Mouse (Mus musculus) CH12.LX (cell line): ENCODE measurements around the gene Zfp51. TPM values are rescaled to one million over a fixed set of nuclear protein-coding genes. Genes with fewer than 3 reads are reported as not detected.

Source experiments
- DNase-seq: peaks from one replicate; pipeline ENCODE4 v3.0.0-alpha.2; 2013; ENCODE audit errors: extremely low read depth
- H3K27ac ChIP-seq: 2 replicates; pipeline ENCODE4 v1.5.1; 2012; ENCODE audit warnings: low read depth, mild to moderate bottlenecking, control low read depth, moderate library complexity; ENCODE audit not compliant: insufficient read depth
- H3K27me3 ChIP-seq: replicated peaks from 2 replicates; pipeline ENCODE3; 2012; ENCODE audit warnings: inconsistent platforms
- H3K36me3 ChIP-seq, 2 experiments: replicated peaks in 1 of 2; 2 replicates each; pipeline versions ENCODE3 to v1.6.1; 2012; ENCODE audit warnings: inconsistent platforms in 1 of 2, low read length in 1 of 2, mild to moderate bottlenecking in 1 of 2, mixed read lengths in 1 of 2, moderate library complexity in 1 of 2; ENCODE audit not compliant: control insufficient read depth in 1 of 2, insufficient read depth in 1 of 2
- H3K4me1 ChIP-seq, 2 experiments: 2 replicates each; pipeline ENCODE4 v1.6.1; 2012; ENCODE audit warnings: inconsistent platforms in 1 of 2, moderate library complexity in 1 of 2; ENCODE audit not compliant: insufficient read depth in 2 of 2, control insufficient read depth in 1 of 2
- H3K4me2 ChIP-seq: 2 replicates; pipeline ENCODE4 v1.6.1; 2012; ENCODE audit warnings: low read depth, mild to moderate bottlenecking, control low read depth; ENCODE audit not compliant: poor library complexity, insufficient read depth, severe bottlenecking
- H3K4me3 ChIP-seq, 3 experiments: fragments of 150-350 bp in 1 of 3; sonication (generic) in 1 of 3; replicated peaks in 1 of 3; 2 replicates each; pipeline versions ENCODE3 to v1.5.1; 2011 to 2012; ENCODE audit warnings: low read depth in 2 of 3, low read length in 2 of 3, mild to moderate bottlenecking in 2 of 3, moderate library complexity in 2 of 3, control low read depth in 1 of 3, improper control_type of control experiment in 1 of 3, inconsistent platforms in 1 of 3, mixed read lengths in 1 of 3; ENCODE audit not compliant: poor library complexity in 1 of 3
- H3K79me2 ChIP-seq: replicated peaks from 2 replicates; pipeline ENCODE4 v1.6.1; 2012; ENCODE audit warnings: mild to moderate bottlenecking, moderate library complexity; ENCODE audit not compliant: control insufficient read depth, poor library complexity, insufficient read depth, severe bottlenecking; ENCODE audit errors: extremely low read depth
- H3K9ac ChIP-seq: 2 replicates; pipeline ENCODE4 v1.6.1; 2012; ENCODE audit warnings: low read depth, mild to moderate bottlenecking, control low read depth, moderate library complexity; ENCODE audit not compliant: insufficient read depth
- H3K9me3 ChIP-seq: replicated peaks from 2 replicates; pipeline ENCODE3; 2012; ENCODE audit warnings: low read length, inconsistent platforms, mixed read lengths
- BHLHE40 ChIP-seq: IDR thresholded peaks from 2 replicates; pipeline ENCODE4 v1.6.1; 2011; ENCODE audit warnings: mild to moderate bottlenecking, low read depth, low read length, improper control_type of control experiment
- CHD1 ChIP-seq: IDR thresholded peaks from 2 replicates; pipeline ENCODE4 v1.6.1; 2012; ENCODE audit warnings: low read depth, low read length, improper control_type of control experiment, inconsistent platforms
- CHD2 ChIP-seq: IDR thresholded peaks from 2 replicates; pipeline ENCODE4 v1.6.1; 2011; ENCODE audit warnings: low read length, improper control_type of control experiment
- CTCF ChIP-seq, 2 experiments: IDR thresholded peaks in 1 of 2; conservative IDR thresholded peaks in 1 of 2; 2 replicates each; pipeline ENCODE4 v1.5.1; 2011 to 2012; ENCODE audit warnings: low read depth in 2 of 2, low read length in 2 of 2, improper control_type of control experiment in 1 of 2, inconsistent platforms in 1 of 2, mild to moderate bottlenecking in 1 of 2, moderate library complexity in 1 of 2
- E2F4 ChIP-seq: IDR thresholded peaks from 2 replicates; pipeline ENCODE4 v1.6.1; 2011; ENCODE audit warnings: low read depth, low read length, improper control_type of control experiment; ENCODE audit not compliant: insufficient replicate concordance
- ELF1 ChIP-seq: IDR thresholded peaks from 2 replicates; pipeline ENCODE4 v1.6.1; 2014; ENCODE audit warnings: low read depth, mild to moderate bottlenecking, inconsistent platforms, low read length, improper control_type of control experiment
- EP300 ChIP-seq: IDR thresholded peaks from 2 replicates; pipeline ENCODE4 v1.6.1; 2011; ENCODE audit warnings: low read length, improper control_type of control experiment
- ETS1 ChIP-seq: conservative IDR thresholded peaks from 2 replicates; pipeline ENCODE4 v1.6.1; 2012; ENCODE audit warnings: low read depth, mild to moderate bottlenecking, inconsistent platforms, low read length, improper control_type of control experiment, moderate library complexity
- GABPA ChIP-seq: IDR thresholded peaks from 2 replicates; pipeline ENCODE4 v1.6.1; 2012; ENCODE audit warnings: low read depth, low read length, improper control_type of control experiment, inconsistent platforms; ENCODE audit not compliant: insufficient replicate concordance
- HCFC1 ChIP-seq: IDR thresholded peaks from 2 replicates; pipeline ENCODE4 v1.6.1; 2012; ENCODE audit warnings: low read depth, mild to moderate bottlenecking, inconsistent platforms, low read length, improper control_type of control experiment
- IRF4 ChIP-seq: IDR thresholded peaks from 2 replicates; pipeline ENCODE4 v1.6.1; 2014; ENCODE audit warnings: low read depth, mild to moderate bottlenecking, inconsistent platforms, low read length, improper control_type of control experiment
- JUN ChIP-seq: IDR thresholded peaks from 2 replicates; pipeline ENCODE4 v1.6.1; 2011; ENCODE audit warnings: low read depth, mild to moderate bottlenecking, low read length, improper control_type of control experiment, moderate library complexity; ENCODE audit not compliant: insufficient read depth
- JUND ChIP-seq: conservative IDR thresholded peaks from 2 replicates; pipeline ENCODE4 v1.6.1; 2011; ENCODE audit warnings: low read depth, low read length, improper control_type of control experiment
- KAT2A ChIP-seq: IDR thresholded peaks from 2 replicates; pipeline ENCODE4 v1.6.1; 2012; ENCODE audit warnings: low read length, improper control_type of control experiment, inconsistent platforms; ENCODE audit not compliant: insufficient replicate concordance
- MAFK ChIP-seq: IDR thresholded peaks from 2 replicates; pipeline ENCODE4 v1.6.1; 2011; ENCODE audit warnings: low read length, improper control_type of control experiment; ENCODE audit not compliant: insufficient replicate concordance
- MAX ChIP-seq: IDR thresholded peaks from 2 replicates; pipeline ENCODE4 v1.6.1; 2011; ENCODE audit warnings: low read length, improper control_type of control experiment
- MAZ ChIP-seq: IDR thresholded peaks from 2 replicates; pipeline ENCODE4 v1.6.1; 2012; ENCODE audit warnings: low read depth, mild to moderate bottlenecking, inconsistent platforms, low read length, improper control_type of control experiment, moderate library complexity
- MEF2A ChIP-seq: IDR thresholded peaks from 2 replicates; pipeline ENCODE4 v1.6.1; 2014; ENCODE audit warnings: low read depth, mild to moderate bottlenecking, inconsistent platforms, low read length, improper control_type of control experiment, borderline replicate concordance
- MXI1 ChIP-seq: IDR thresholded peaks from 2 replicates; pipeline ENCODE4 v1.6.1; 2011; ENCODE audit warnings: mild to moderate bottlenecking, low read depth, low read length, improper control_type of control experiment
- MYC ChIP-seq: IDR thresholded peaks from 2 replicates; pipeline ENCODE4 v1.6.1; 2011; ENCODE audit warnings: low read depth, mild to moderate bottlenecking, improper control_type of control experiment, low read length
- NELFE ChIP-seq: IDR thresholded peaks from 2 replicates; pipeline ENCODE4 v1.6.1; 2011; ENCODE audit warnings: low read depth, low read length, improper control_type of control experiment
- NRF1 ChIP-seq: IDR thresholded peaks from 2 replicates; pipeline ENCODE4 v1.6.1; 2014; ENCODE audit warnings: low read depth, mild to moderate bottlenecking, inconsistent platforms, low read length, improper control_type of control experiment, moderate library complexity
- PAX5 ChIP-seq: IDR thresholded peaks from 2 replicates; pipeline ENCODE4 v1.6.1; 2012; ENCODE audit warnings: low read length, inconsistent platforms, mixed read lengths
- POLR2A ChIP-seq: IDR thresholded peaks from 2 replicates; pipeline ENCODE4 v1.6.1; 2011; ENCODE audit warnings: low read depth, mild to moderate bottlenecking, improper control_type of control experiment, low read length
- POLR2AphosphoS2 ChIP-seq: IDR thresholded peaks from 2 replicates; pipeline ENCODE4 v1.6.1; 2011; ENCODE audit warnings: low read depth, low read length, improper control_type of control experiment
- RAD21 ChIP-seq: IDR thresholded peaks from 2 replicates; pipeline ENCODE4 v1.6.1; 2011; ENCODE audit warnings: low read depth, mild to moderate bottlenecking, low read length, improper control_type of control experiment, moderate library complexity
- RCOR1 ChIP-seq: conservative IDR thresholded peaks from 2 replicates; pipeline ENCODE4 v1.6.1; 2012; ENCODE audit warnings: low read depth, mild to moderate bottlenecking, inconsistent platforms, low read length, improper control_type of control experiment
- SIN3A ChIP-seq: IDR thresholded peaks from 2 replicates; pipeline ENCODE4 v1.6.1; 2012; ENCODE audit warnings: low read length, improper control_type of control experiment, inconsistent platforms
- SMC3 ChIP-seq: IDR thresholded peaks from 2 replicates; pipeline ENCODE4 v1.6.1; 2011; ENCODE audit warnings: low read depth, low read length, improper control_type of control experiment
- TBP ChIP-seq: conservative IDR thresholded peaks from 2 replicates; pipeline ENCODE4 v1.6.1; 2011; ENCODE audit warnings: low read depth, low read length, improper control_type of control experiment
- TCF12 ChIP-seq: IDR thresholded peaks from 2 replicates; pipeline ENCODE4 v1.6.1; 2014; ENCODE audit warnings: low read depth, mild to moderate bottlenecking, inconsistent platforms, low read length, improper control_type of control experiment
- UBTF ChIP-seq: IDR thresholded peaks from 2 replicates; pipeline ENCODE4 v1.6.1; 2012; ENCODE audit warnings: low read depth, mild to moderate bottlenecking, inconsistent platforms, low read length, improper control_type of control experiment, moderate library complexity
- USF1 ChIP-seq: IDR thresholded peaks from 2 replicates; pipeline ENCODE4 v1.6.1; 2014; ENCODE audit warnings: low read depth, mild to moderate bottlenecking, inconsistent platforms, low read length, improper control_type of control experiment
- USF2 ChIP-seq: conservative IDR thresholded peaks from 2 replicates; pipeline ENCODE4 v1.6.1; 2011; ENCODE audit warnings: low read depth, low read length, improper control_type of control experiment
- ZC3H11A ChIP-seq: IDR thresholded peaks from 2 replicates; pipeline ENCODE4 v1.6.1; 2012; ENCODE audit warnings: low read depth, mild to moderate bottlenecking, inconsistent platforms, low read length, improper control_type of control experiment
- ZKSCAN1 ChIP-seq: IDR thresholded peaks from 2 replicates; pipeline ENCODE4 v1.6.1; 2012; ENCODE audit warnings: low read depth, inconsistent platforms, low read length, improper control_type of control experiment, borderline replicate concordance
- ZMIZ1 ChIP-seq: IDR thresholded peaks from 2 replicates; pipeline ENCODE4 v1.6.1; 2012; ENCODE audit warnings: low read depth, mild to moderate bottlenecking, inconsistent platforms, low read length, improper control_type of control experiment
- ZNF384 ChIP-seq: IDR thresholded peaks from 2 replicates; pipeline ENCODE4 v1.6.1; 2012; ENCODE audit warnings: low read depth, low read length, improper control_type of control experiment, inconsistent platforms
- dilution Hi-C: fragments of 300-500 bp; cut with MboI; formaldehyde crosslinking; loops from 2 replicates; pipeline ENCODE4 v1.14.3; 2020; ENCODE audit warnings: low sequenced_read_pairs; ENCODE audit not compliant: extremely low pct_unique_long_range_greater_than_20kb, extremely low pct_ligation_motif_present
- in situ Hi-C: fragments of 300-500 bp; cut with MboI; formaldehyde crosslinking; loops from 3 replicates; pipeline ENCODE4 v1.14.3; 2019; ENCODE audit warnings: low sequenced_read_pairs, low pct_ligation_motif_present, low pct_unique_long_range_greater_than_20kb, mixed read lengths
- polyA plus RNA-seq: library from polyadenylated mRNA; unstranded; fragments of >175 nt; gene quantifications from 2 replicates; pipeline ENCODE4 v1.2.1, GENCODE M21; 2012; ENCODE audit warnings: low read depth; ENCODE audit not compliant: insufficient read length
- total RNA-seq, 2 experiments: library from RNA; depleted of rRNA; stranded (reverse); fragments of 300-350 nt in 1 of 2; fragments of >200 nt in 1 of 2; gene quantifications; 2 replicates each; pipeline ENCODE4 v1.2.3; 2012 to 2014

Zfp51 gene
- total and polyA plus RNA-seq, 3 experiments = 4.5 to 16.7 (median 6.1) TPM

- Histone ChIP-seq H3K4me2 (peak within 1 kb of the TSS; percentile 98), H3K9me3 (no peaks in the 10 kb centered on the region), H3K9ac (peak within 1 kb of the TSS; percentile 90), H3K27me3 (no peaks in the 10 kb centered on the region), H3K27ac (peak within 1 kb of the TSS; percentile 76), H3K36me3 (peaks cover 0 to 8% of the 10 kb centered on the region in 2 experiments), H3K4me1 (peaks cover 5 to 20% of the 10 kb centered on the region in 2 experiments; a peak in 3 of 4 replicates), H3K4me3 (peak within 1 kb of the TSS; percentile 63 to 73 (median 65)), H3K79me2 (peaks cover 9% of the 10 kb centered on the region)
- dilution Hi-C loops = no loop called here
- peak; percentile 16 for TF ChIP-seq ZC3H11A
- no peak for TF ChIP-seq ETS1
- TF ChIP-seq USF2 = no peak
- TF ChIP-seq IRF4 = 0 out of 2 replicates have a peak, but pooled peaks have one; percentile 26
- no peak for TF ChIP-seq USF1
- peak; percentile 82 for TF ChIP-seq TBP
- no peak for TF ChIP-seq NRF1
- peak; percentile 52 for TF ChIP-seq BHLHE40
- peak; percentile 43 to 93; a peak in 3 of 4 replicates for TF ChIP-seq CTCF (conservative IDR thresholded peaks at IDR 0.05 in 1 of 2, IDR thresholded peaks at IDR 0.05 in 1 of 2; ENCODE audit: low read depth in 2 of 2, low read length in 2 of 2)
- TF ChIP-seq UBTF = no peak
- TF ChIP-seq ZKSCAN1 = no peak
- no peak for TF ChIP-seq GABPA
- peak; percentile 79 for TF ChIP-seq ELF1
- TF ChIP-seq NELFE = peak; percentile 90
- TF ChIP-seq MAZ = no peak; the same call in 1 of the 2 replicates
- TF ChIP-seq POLR2A = peak; percentile 89
- no peak; the same call in 1 of the 2 replicates for TF ChIP-seq CHD2
- no peak for TF ChIP-seq RCOR1
- TF ChIP-seq KAT2A = no peak
- no peak for TF ChIP-seq POLR2AphosphoS2
- TF ChIP-seq E2F4 = no peak
- TF ChIP-seq SIN3A = peak; percentile 82
- no peak for TF ChIP-seq CHD1
- TF ChIP-seq MAX = peak; percentile 69
- no peak for TF ChIP-seq PAX5
- no peak for TF ChIP-seq MAFK
- peak; percentile 80 for TF ChIP-seq SMC3
- no peak for TF ChIP-seq JUND
- no peak for TF ChIP-seq EP300
- 0 out of 2 replicates have a peak, but pooled peaks have one; percentile 74 for TF ChIP-seq MYC
- TF ChIP-seq HCFC1 = peak; percentile 70
- no peak for TF ChIP-seq MEF2A
- TF ChIP-seq JUN = no peak
- TF ChIP-seq TCF12 = 0 out of 2 replicates have a peak, but pooled peaks have one; percentile 44
- TF ChIP-seq ZMIZ1 = no peak
- no peak for TF ChIP-seq MXI1
- no peak for TF ChIP-seq ZNF384
- peak; percentile 97 for TF ChIP-seq RAD21
- in situ Hi-C loops = loop anchor here (10.0 kb wide), 2 partner anchors 92 to 138 kb away; partner anchors contain the start of gene Vmn1r236
- peak; percentile 89 for DNase-seq
These were observed 27.2 kb upstream of the Zfp51 start, which contains the start of gene Zfp54 for GRCm38 (mm10) chr17:21422664-21423599. Gene Zfp54 (plus strand): TSS chr17:21423227.
